Mouse (Mus musculus): ENCODE measurements around the gene Arhgap29.

DNA sequence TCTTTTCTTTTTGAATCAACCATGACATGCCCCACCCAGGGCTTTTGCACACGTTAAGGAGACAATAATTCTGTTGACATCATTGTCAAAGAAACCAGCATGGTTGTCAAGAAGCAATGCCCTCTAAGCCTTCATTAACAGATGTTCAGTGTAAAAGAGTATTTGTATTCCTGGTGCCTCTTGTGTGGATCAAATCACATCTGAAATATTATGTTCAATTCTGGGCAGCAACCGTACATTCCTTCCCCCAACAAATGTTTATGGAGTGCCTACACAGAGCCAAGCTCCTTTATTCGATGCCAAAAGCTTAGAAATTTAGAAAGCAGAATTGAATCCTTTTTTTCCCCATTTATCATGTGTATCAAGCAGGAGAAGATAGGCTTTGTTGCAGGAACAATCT is 31.6 kb upstream of the Arhgap29 start:
- no peak for TF ChIP-seq CTCF (IDR thresholded peaks at IDR 0.05; ENCODE audit: low read depth, low read length)
- no peak for TF ChIP-seq POLR2A (IDR thresholded peaks at IDR 0.05; ENCODE audit: extremely low read depth, insufficient read depth, low read length)
